Mouse (Mus musculus): Measurements from ENCODE around the gene Gm21797. TPM values are rescaled to one million over a fixed set of nuclear protein-coding genes. Genes with fewer than 3 reads are reported as not detected.
"Not testable (repeated sequence)": the region's sequence is repeated elsewhere in the genome, so short reads cannot be mapped to it uniquely, and the experiment has no call there.

Gm21797 gene
- not detected in 2 replicates for polyA plus RNA-seq (2014; fragmentation: Nextera tagmentation; extraction: Ambion mirVana)

DNA sequence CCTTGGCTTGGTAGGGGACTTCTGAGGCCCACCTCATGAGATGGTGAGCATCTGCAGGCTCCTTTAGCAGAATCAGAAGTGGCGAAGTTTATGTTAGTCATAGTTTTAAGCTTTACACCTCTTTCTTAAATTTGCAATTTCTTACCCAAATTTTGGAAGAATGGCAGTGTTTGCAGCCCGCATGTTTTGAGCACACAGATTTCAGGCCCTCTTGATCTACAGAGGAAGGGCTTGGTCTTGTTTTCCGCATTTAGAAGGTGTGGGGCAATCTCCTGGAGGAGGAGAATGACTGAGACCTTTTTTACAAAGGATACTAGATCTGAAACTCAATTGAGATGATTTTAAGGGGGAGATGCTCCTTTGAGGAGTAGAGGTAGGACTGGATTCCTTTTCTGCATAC is at the start of gene Gm21797:
Gm21797 (minus strand) TSS at position 101 of the 400 bp plus-strand sequence.
- not testable (repeated sequence) for ATAC-seq (replicated peaks; ENCODE audit: low FRiP score); H3K27me3 ChIP-seq (replicated peaks; ENCODE audit: control insufficient read depth, insufficient read depth, low read length); H3K9ac ChIP-seq (ENCODE audit: low read depth, low read length); H3K4me3 ChIP-seq (ENCODE audit: low read depth, low read length); H3K4me2 ChIP-seq; H3K36me3 ChIP-seq (ENCODE audit: control insufficient read depth, insufficient read depth, low read length); H3K27ac ChIP-seq (ENCODE audit: low read depth, low read length); DNase-seq (ENCODE audit: low spot score); H3K9me3 ChIP-seq (ENCODE audit: control insufficient read depth, low read length); H3K4me1 ChIP-seq (replicated peaks; ENCODE audit: control insufficient read depth, insufficient read depth, low read length)
- no CpG with 5 or more reads among the region's 3 CpGs for WGBS

DNA sequence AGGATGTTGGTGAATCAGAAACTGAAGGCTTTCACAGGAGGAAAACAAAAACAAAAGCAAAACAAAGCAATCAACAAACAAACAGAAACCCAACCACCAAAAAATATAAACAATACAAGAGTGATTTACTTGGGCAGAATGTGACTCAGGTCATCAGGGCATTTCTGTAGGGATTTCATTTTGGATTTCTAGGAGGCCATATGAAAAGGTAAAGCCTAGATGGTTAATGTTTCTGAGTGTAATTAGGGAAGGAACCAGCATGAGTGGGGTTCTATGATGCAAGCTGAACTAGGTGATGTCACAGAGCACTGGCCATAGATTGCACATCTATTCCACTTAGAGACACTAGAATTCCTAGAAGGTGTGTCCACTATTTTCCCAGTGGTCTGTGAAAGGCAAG is 29.0 kb upstream of the Gm21797 start, which contains the start of gene Gm20795:
Gm20795 (plus strand) TSS at position 301 of the 400 bp plus-strand sequence.
- not testable (repeated sequence) for H3K9me3 ChIP-seq (ENCODE audit: control insufficient read depth, low read length); H3K4me2 ChIP-seq; ATAC-seq (replicated peaks; ENCODE audit: low FRiP score); H3K36me3 ChIP-seq (ENCODE audit: control insufficient read depth, insufficient read depth, low read length); H3K27me3 ChIP-seq (replicated peaks; ENCODE audit: control insufficient read depth, insufficient read depth, low read length); H3K27ac ChIP-seq (ENCODE audit: low read depth, low read length); DNase-seq (ENCODE audit: low spot score); H3K4me3 ChIP-seq (ENCODE audit: low read depth, low read length); H3K9ac ChIP-seq (ENCODE audit: low read depth, low read length); H3K4me1 ChIP-seq (replicated peaks; ENCODE audit: control insufficient read depth, insufficient read depth, low read length)

Other genes with a start within 250 kb of the Gm21797 start
- not detected in 2 replicates for gene Gm21852, start 123.8 kb downstream of the Gm21797 start, polyA plus RNA-seq (2014; fragmentation: Nextera tagmentation; extraction: Ambion mirVana)
- gene Gm20795, start 29.1 kb upstream of the Gm21797 start, polyA plus RNA-seq (2014; fragmentation: Nextera tagmentation; extraction: Ambion mirVana) = not detected in 2 replicates

All from liver, embryonic 11.5 days (tissue).